Mouse (Mus musculus) granulocyte monocyte progenitor cell, adult 5-6 weeks (primary cell): Measurements from ENCODE around the gene 1190002N15Rik. TPM values are rescaled to one million over a fixed set of nuclear protein-coding genes. Genes with fewer than 3 reads are reported as not detected.

Source experiments
- ATAC-seq: replicated peaks from 2 replicates; pipeline ENCODE4 v1.8.0; 2016; ENCODE audit warnings: mild to moderate bottlenecking, moderate TSS enrichment, inconsistent platforms; ENCODE audit not compliant: poor library complexity, severe bottlenecking
- total RNA-seq, 2 experiments: library from RNA; stranded (forward) in 1 of 2; stranded (reverse) in 1 of 2; fragments of 200-712, 200-1000 nt in 1 of 2; fragments of >200 nt in 1 of 2; fragmentation: Nextera tagmentation in 1 of 2; gene quantifications; 2 replicates each; pipeline ENCODE4 v1.2.3; 2014 to 2017

The 1190002N15Rik gene
- total RNA-seq, 2 experiments from 2014 or later, result 11.8 to 13.3 TPM

GRCm38 (mm10) chr9:94533641-94534040 is 4.2 kb downstream of the 1190002N15Rik start:
- ATAC-seq, result no peak

- no peak for ATAC-seq
These were observed 7.9 kb downstream of the 1190002N15Rik start for GRCm38 (mm10) chr9:94529987-94530386.

- ATAC-seq, result peak; percentile 74
These were observed 8.6 kb downstream of the 1190002N15Rik start for GRCm38 (mm10) chr9:94529146-94529746.

- no peak for ATAC-seq
These were observed 11.4 kb downstream of the 1190002N15Rik start for GRCm38 (mm10) chr9:94526473-94526872.

GRCm38 (mm10) chr9:94512246-94512645 is 25.6 kb downstream of the 1190002N15Rik start:
- peak; percentile 100 for ATAC-seq

GRCm38 (mm10) chr9:94511139-94511538 is 26.7 kb downstream of the 1190002N15Rik start:
- no peak for ATAC-seq

- no peak for ATAC-seq
These were observed 30.9 kb downstream of the 1190002N15Rik start for GRCm38 (mm10) chr9:94506980-94507379.

GRCm38 (mm10) chr9:94491467-94491866 is 46.4 kb downstream of the 1190002N15Rik start:
- no peak for ATAC-seq

- no peak for ATAC-seq
These were observed 49.9 kb downstream of the 1190002N15Rik start for GRCm38 (mm10) chr9:94487976-94488375.

- ATAC-seq, result no peak
These were observed 54.5 kb downstream of the 1190002N15Rik start for GRCm38 (mm10) chr9:94483291-94483879.

- no peak for ATAC-seq
These were observed 55.5 kb downstream of the 1190002N15Rik start for GRCm38 (mm10) chr9:94482215-94482975.

- no peak for ATAC-seq
These were observed 56.8 kb downstream of the 1190002N15Rik start for GRCm38 (mm10) chr9:94481057-94481456.

GRCm38 (mm10) chr9:94479382-94479781 is 58.5 kb downstream of the 1190002N15Rik start:
- ATAC-seq, result no peak

GRCm38 (mm10) chr9:94478954-94479353 is 58.9 kb downstream of the 1190002N15Rik start:
- ATAC-seq, result no peak

- no peak for ATAC-seq
These were observed 61.9 kb downstream of the 1190002N15Rik start for GRCm38 (mm10) chr9:94475973-94476372.

GRCm38 (mm10) chr9:94473898-94474297 is 64.0 kb downstream of the 1190002N15Rik start:
- no peak for ATAC-seq

GRCm38 (mm10) chr9:94472963-94473582 is 64.8 kb downstream of the 1190002N15Rik start:
- ATAC-seq, result no peak

GRCm38 (mm10) chr9:94471485-94471884 is 66.4 kb downstream of the 1190002N15Rik start:
- no peak for ATAC-seq
